Comparison of ENCODE assay signal across 14 mouse cellular contexts in genomic region chr16:21457639-21458369, GRCm38 (mm10). TPM values are rescaled to one million over a fixed set of nuclear protein-coding genes. Genes with fewer than 3 reads are reported as not detected.
A peak's percentile ranks its signal among the peaks of the same experiment; 100 is the strongest.
DNase-seq lines count a peak whose midpoint lies in the region; ATAC-seq and TF ChIP-seq lines count a peak whose summit lies in the region.
"Had no signal": no experiment of that assay in that cellular context is flagged by ENCODE, and none has a peak within 500 bp of the region (broad histone marks: within the 10 kb centered on the region; RNA-seq: fewer than 3 reads in every experiment).

No protein-coding gene starts in this region.

- H3K27me3 ChIP-seq in midbrain, embryonic 11.5 days (ENCODE audit: control insufficient read depth, insufficient read depth, low read length) = no peaks in the 10 kb centered on the region
- no peaks in the 10 kb centered on the region for H3K27me3 ChIP-seq in midbrain, embryonic 13.5 days
- H3K27me3 ChIP-seq: forebrain, embryonic 15.5 days; heart, embryonic 13.5 days; lung, embryonic 15.5 days had no signal

- no peak for TF ChIP-seq POLR2A in cortical plate, adult 2 months (IDR thresholded peaks at IDR 0.05; ENCODE audit: extremely low read depth, insufficient read depth, low read length)

- H3K9ac ChIP-seq in midbrain, embryonic 11.5 days (ENCODE audit: low read length) = no peak overlapping the region
- H3K9ac ChIP-seq in midbrain, embryonic 13.5 days (replicated peaks) = no peak overlapping the region
- H3K9ac ChIP-seq: forebrain, embryonic 15.5 days; heart, embryonic 13.5 days; lung, embryonic 15.5 days had no signal

- H3K9me3 ChIP-seq in midbrain, embryonic 11.5 days (ENCODE audit: control insufficient read depth, low read length) = no peaks in the 10 kb centered on the region
- no peaks in the 10 kb centered on the region for H3K9me3 ChIP-seq in midbrain, embryonic 13.5 days
- H3K9me3 ChIP-seq: forebrain, embryonic 15.5 days; heart, embryonic 13.5 days; lung, embryonic 15.5 days had no signal

- intact Hi-C loops in left cerebral cortex, postnatal 4 days (cut with DNase I) = no loop called here

- no peak overlapping the region for H3K4me3 ChIP-seq in cortical plate, adult 2 months (ENCODE audit: insufficient read depth, low read length)
- no peak overlapping the region for H3K4me3 ChIP-seq in midbrain, embryonic 11.5 days (ENCODE audit: low read depth, low read length)
- H3K4me3 ChIP-seq in midbrain, embryonic 13.5 days (replicated peaks) = no peak overlapping the region
- H3K4me3 ChIP-seq: forebrain, embryonic 15.5 days; heart, embryonic 13.5 days; lung, embryonic 15.5 days had no signal

- TF ChIP-seq CTCF in cortical plate, adult 2 months (IDR thresholded peaks at IDR 0.05; ENCODE audit: extremely low read depth, insufficient read depth, low read length) = no peak

- WGBS in midbrain, embryonic 11.5 days = 90% methylated on average over 14 of the region's 14 CpGs
- WGBS in midbrain, embryonic 13.5 days = 86% methylated on average over 14 of the region's 14 CpGs

- peak; percentile 48 for DNase-seq in left cerebral cortex, adult 11 months (ENCODE audit: low spot score)
- no peak for DNase-seq in left cerebral cortex, postnatal 4 days
- peak; percentile 60 to 72 for DNase-seq in left cerebral cortex, adult 9 months (ENCODE audit: low spot score in 2 of 2)
- DNase-seq in right cerebral cortex, postnatal 25 days = peak; percentile 26
- DNase-seq in midbrain, embryonic 11.5 days (ENCODE audit: low spot score, missing footprints) = no peak
- DNase-seq: adrenal gland, postnatal 10 days; cerebellum, postnatal 25 days; thymus, postnatal 14 days had no signal

- H3K4me2 ChIP-seq in midbrain, embryonic 11.5 days = no peak overlapping the region
- no peak overlapping the region for H3K4me2 ChIP-seq in midbrain, embryonic 13.5 days (replicated peaks)
- H3K4me2 ChIP-seq: forebrain, embryonic 15.5 days; heart, embryonic 13.5 days; lung, embryonic 15.5 days had no signal

- H3K36me3 ChIP-seq in midbrain, embryonic 11.5 days (ENCODE audit: control insufficient read depth, insufficient read depth, low read length) = 0 out of 2 replicates have a peak, but pooled peaks cover 2% of the 10 kb centered on the region
- H3K36me3 ChIP-seq in midbrain, embryonic 13.5 days = peaks cover 48% of the 10 kb centered on the region
- H3K36me3 ChIP-seq: lung, embryonic 15.5 days had no signal

- H3K27ac ChIP-seq in cortical plate, adult 2 months (ENCODE audit: insufficient read depth, low read length) = peak overlapping the region; percentile 86
- H3K27ac ChIP-seq in midbrain, embryonic 11.5 days (ENCODE audit: low read depth, low read length) = no peak overlapping the region
- H3K27ac ChIP-seq in midbrain, embryonic 13.5 days = no peak overlapping the region
- H3K27ac ChIP-seq: forebrain, embryonic 15.5 days; heart, embryonic 13.5 days; lung, embryonic 15.5 days had no signal

- peaks cover 6% of the 10 kb centered on the region for H3K4me1 ChIP-seq in cortical plate, adult 2 months (ENCODE audit: control insufficient read depth, insufficient read depth, low read length)
- H3K4me1 ChIP-seq in midbrain, embryonic 11.5 days (ENCODE audit: control insufficient read depth, insufficient read depth, low read length) = peaks cover 2% of the 10 kb centered on the region; the same call in 1 of the 2 replicates
- H3K4me1 ChIP-seq in midbrain, embryonic 13.5 days (replicated peaks) = no peaks in the 10 kb centered on the region
- H3K4me1 ChIP-seq: forebrain, embryonic 15.5 days; heart, embryonic 13.5 days; lung, embryonic 15.5 days had no signal

- no peak for ATAC-seq in midbrain, embryonic 11.5 days (ENCODE audit: low FRiP score)
- no peak for ATAC-seq in midbrain, embryonic 13.5 days
- ATAC-seq: forebrain, embryonic 15.5 days; intestine, postnatal 0 days had no signal

RNA-seq across cellular contexts. Expression of gene Vps8, which starts 34.9 kb away (rescaled TPM):
- total RNA-seq in left cerebral cortex, postnatal 4 days (2021) = 10 to 100 TPM; 58.6 to 70.0 TPM
- polyA plus RNA-seq in cortical plate, adult 2 months (2012; rRNA removed) = 35.1 and 35.8 TPM in 2 replicates
- polyA plus RNA-seq in midbrain, embryonic 11.5 days (2014; fragmentation: Nextera tagmentation; extraction: Ambion mirVana) = 27.1 and 28.4 TPM in 2 replicates
- 31.4 and 33.4 TPM in 2 replicates for polyA plus RNA-seq in midbrain, embryonic 13.5 days (2015; fragmentation: Nextera tagmentation; extraction: Ambion mirVana)

Comparison
In these comparisons a context has a peak if more than half of its experiments do, and no peak if none do; other contexts are left out.
1. DNase-seq: peak in left cerebral cortex, adult 11 months (single experiment), left cerebral cortex, adult 9 months (2 of 2) and right cerebral cortex, postnatal 25 days (single experiment); none in left cerebral cortex, postnatal 4 days (single experiment) and midbrain, embryonic 11.5 days (single experiment).